Mouse (Mus musculus): ENCODE results near the gene Gns.

The Gns gene

GRCm38 (mm10) chr10:121429581-121429980 lies 64.7 kb downstream of the Gns start:
- no peak for DNase-seq (ENCODE audit: extremely low spot score, low spot score)

GRCm38 (mm10) chr10:121429981-121430682 lies 65.2 kb downstream of the Gns start:
- DNase-seq (ENCODE audit: extremely low spot score, low spot score): no peak

GRCm38 (mm10) chr10:121430764-121431540 lies 66.1 kb downstream of the Gns start:
- no peak for DNase-seq (ENCODE audit: extremely low spot score, low spot score)

- DNase-seq (ENCODE audit: extremely low spot score, low spot score): no peak
These were observed 67.2 kb downstream of the Gns start for GRCm38 (mm10) chr10:121432041-121432634.

- no peak for DNase-seq (ENCODE audit: extremely low spot score, low spot score)
These were observed 67.9 kb downstream of the Gns start for GRCm38 (mm10) chr10:121432635-121433280.

- DNase-seq (ENCODE audit: extremely low spot score, low spot score): no peak
These were observed 69.7 kb downstream of the Gns start for GRCm38 (mm10) chr10:121434441-121435103.

- DNase-seq (ENCODE audit: extremely low spot score, low spot score): no peak
These were observed 70.8 kb downstream of the Gns start for GRCm38 (mm10) chr10:121435546-121436257.

- no peak for DNase-seq (ENCODE audit: extremely low spot score, low spot score)
These were observed 71.4 kb downstream of the Gns start for GRCm38 (mm10) chr10:121436258-121436645.

- no peak for DNase-seq (ENCODE audit: extremely low spot score, low spot score)
These were observed 71.8 kb downstream of the Gns start for GRCm38 (mm10) chr10:121436693-121437092.

- no peak for DNase-seq (ENCODE audit: extremely low spot score, low spot score)
These were observed 73.2 kb downstream of the Gns start for GRCm38 (mm10) chr10:121438109-121438508.

GRCm38 (mm10) chr10:121439310-121439731 lies 74.4 kb downstream of the Gns start:
- no peak for DNase-seq (ENCODE audit: extremely low spot score, low spot score)

- no peak for DNase-seq (ENCODE audit: extremely low spot score, low spot score)
These were observed 78.9 kb downstream of the Gns start for GRCm38 (mm10) chr10:121443791-121444190.

- no peak for DNase-seq (ENCODE audit: extremely low spot score, low spot score)
These were observed 79.3 kb downstream of the Gns start for GRCm38 (mm10) chr10:121444198-121444597.

GRCm38 (mm10) chr10:121445808-121446207 lies 80.9 kb downstream of the Gns start:
- no peak for DNase-seq (ENCODE audit: extremely low spot score, low spot score)
